Mouse (Mus musculus): ENCODE results near the gene Mprip.
A peak's percentile ranks its signal among the peaks of the same experiment; 100 is the strongest.

Gene Mprip

GRCm38 (mm10) chr11:59804409-59805110 lies 143.5 kb downstream of the Mprip start:
- no peak for DNase-seq (ENCODE audit: low spot score in 2 of 2)

GRCm38 (mm10) chr11:59805256-59805655 lies 144.2 kb downstream of the Mprip start:
- no peak for DNase-seq (ENCODE audit: low spot score in 2 of 2)

DNA sequence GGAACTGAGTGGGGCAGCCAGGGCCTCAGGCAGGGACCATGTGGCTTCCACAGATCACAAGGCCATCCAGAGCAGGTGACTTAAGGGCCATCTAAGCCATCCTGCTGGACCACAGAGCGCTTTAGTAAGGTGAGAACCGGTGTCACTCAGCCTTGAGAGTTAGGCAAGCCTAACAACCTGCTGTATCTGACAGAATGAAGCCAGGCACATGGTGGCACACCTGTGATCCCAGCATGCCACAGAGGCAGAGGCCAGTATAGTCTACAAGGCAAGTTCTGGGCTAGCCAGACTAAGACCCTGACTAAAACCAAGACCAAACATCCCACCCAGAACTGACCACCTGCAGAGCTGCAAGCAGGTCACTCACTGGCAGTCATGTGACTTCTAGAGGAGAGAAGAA lies 144.6 kb downstream of the Mprip start:
- no peak for DNase-seq (ENCODE audit: low spot score in 2 of 2)

- no peak for DNase-seq (ENCODE audit: low spot score in 2 of 2)
Observed at GRCm38 (mm10) chr11:59808170-59808960, 147.3 kb downstream of the Mprip start.

DNA sequence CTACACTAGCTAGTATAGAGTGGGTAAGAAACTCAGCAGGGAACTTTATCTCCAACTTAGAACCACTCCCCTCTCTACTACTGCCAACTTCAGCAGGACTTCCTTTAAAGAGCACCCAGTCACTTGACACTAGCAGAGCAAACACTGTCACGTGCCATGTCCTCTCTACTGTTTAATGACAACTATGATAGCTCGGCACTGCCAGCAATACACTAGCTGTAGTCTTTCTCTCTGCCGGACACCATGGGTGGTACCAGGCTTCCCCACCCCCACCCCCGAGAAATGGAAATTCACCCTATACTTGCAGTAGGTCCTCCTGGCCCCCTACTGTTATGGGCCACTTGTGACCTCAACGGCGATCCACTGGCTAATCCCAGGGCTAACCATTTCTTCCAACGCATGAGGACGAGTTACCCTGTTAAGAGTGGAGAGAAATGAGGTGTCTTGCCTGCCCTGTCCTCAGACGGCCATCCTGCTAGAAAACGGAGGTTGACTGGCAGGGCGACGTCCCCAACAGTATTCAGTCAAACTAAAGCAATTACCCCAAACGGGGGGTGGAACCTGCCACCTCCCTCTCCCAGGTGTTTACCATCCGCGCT lies 148.1 kb downstream of the Mprip start:
- DNase-seq (ENCODE audit: low spot score in 2 of 2): no peak

DNA sequence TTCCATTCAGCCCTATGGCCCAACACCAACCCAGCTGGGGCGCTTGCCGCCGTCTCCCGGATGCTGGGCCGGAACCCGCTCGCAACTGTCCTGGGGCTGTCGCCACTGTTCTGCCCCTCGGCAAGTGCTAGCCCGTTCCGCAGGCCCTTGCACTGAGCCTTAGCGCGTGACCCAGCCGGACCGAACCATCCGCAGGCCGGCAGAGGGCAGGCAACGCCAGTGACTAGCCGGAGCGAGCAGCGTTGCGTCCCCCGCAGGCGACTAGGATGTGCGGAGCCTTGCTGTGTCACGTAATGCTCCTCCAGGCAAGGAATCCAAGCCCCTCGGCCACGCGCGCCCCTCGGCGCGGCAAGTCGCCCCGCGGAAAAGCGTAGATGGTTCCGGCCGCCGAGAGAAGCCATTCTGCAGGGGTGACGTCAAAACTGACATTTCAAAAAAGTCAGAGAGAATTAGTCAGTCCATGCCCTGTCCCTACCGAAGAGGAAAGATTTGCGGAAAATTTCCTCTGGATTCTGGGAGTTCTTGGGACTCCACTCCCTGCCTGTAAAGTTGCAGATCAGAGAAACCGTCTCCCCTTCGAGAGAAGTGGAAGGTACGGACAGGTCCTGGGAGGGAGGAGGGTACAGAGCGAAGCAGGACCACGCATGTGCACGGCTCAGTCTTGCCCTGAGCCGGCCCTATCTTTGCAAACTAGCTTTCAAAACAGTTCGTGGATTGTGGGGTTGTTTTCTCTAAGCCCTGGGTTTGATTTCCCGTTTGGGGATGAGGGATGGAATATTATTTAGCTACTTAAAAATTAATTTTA lies 148.8 kb downstream of the Mprip start, which contains the start of gene Flcn:
TSS of gene Flcn (minus strand) at position 347 of the 805 bp plus-strand sequence.
- DNase-seq (ENCODE audit: low spot score in 2 of 2): peak; percentile 64 to 72

- DNase-seq (ENCODE audit: low spot score in 2 of 2): no peak
Observed at GRCm38 (mm10) chr11:59810480-59811158, 149.5 kb downstream of the Mprip start.

DNA sequence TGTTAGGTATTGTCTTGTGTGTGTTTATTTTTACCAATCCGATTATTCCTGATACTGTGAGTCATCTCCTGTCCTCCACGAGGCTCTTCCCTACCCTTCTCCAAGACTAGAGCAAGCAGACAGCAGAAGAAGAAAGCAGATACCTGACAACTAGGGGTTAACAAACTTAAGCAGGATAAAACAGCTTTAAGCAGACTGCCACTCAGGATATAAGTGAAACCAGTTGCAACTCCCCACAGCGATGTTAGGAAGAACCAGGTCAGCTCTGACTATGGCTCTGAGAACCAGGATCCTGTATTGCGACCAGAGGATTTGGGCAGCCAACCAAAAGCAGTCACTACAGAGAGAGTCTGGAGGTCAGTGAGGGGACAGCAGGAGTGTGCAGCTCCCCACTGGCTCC lies 150.1 kb downstream of the Mprip start:
- DNase-seq (ENCODE audit: low spot score in 2 of 2): no peak

GRCm38 (mm10) chr11:59813276-59813675 lies 152.2 kb downstream of the Mprip start:
- no peak for DNase-seq (ENCODE audit: low spot score in 2 of 2)

GRCm38 (mm10) chr11:59814311-59814710 lies 153.2 kb downstream of the Mprip start:
- no peak for DNase-seq (ENCODE audit: low spot score in 2 of 2)

- no peak for DNase-seq (ENCODE audit: low spot score in 2 of 2)
Observed at GRCm38 (mm10) chr11:59814936-59815335, 153.8 kb downstream of the Mprip start.

- no peak for DNase-seq (ENCODE audit: low spot score in 2 of 2)
Observed at GRCm38 (mm10) chr11:59815482-59816065, 154.5 kb downstream of the Mprip start.

- DNase-seq (ENCODE audit: low spot score in 2 of 2): no peak
Observed at GRCm38 (mm10) chr11:59817916-59818315, 156.8 kb downstream of the Mprip start.

DNA sequence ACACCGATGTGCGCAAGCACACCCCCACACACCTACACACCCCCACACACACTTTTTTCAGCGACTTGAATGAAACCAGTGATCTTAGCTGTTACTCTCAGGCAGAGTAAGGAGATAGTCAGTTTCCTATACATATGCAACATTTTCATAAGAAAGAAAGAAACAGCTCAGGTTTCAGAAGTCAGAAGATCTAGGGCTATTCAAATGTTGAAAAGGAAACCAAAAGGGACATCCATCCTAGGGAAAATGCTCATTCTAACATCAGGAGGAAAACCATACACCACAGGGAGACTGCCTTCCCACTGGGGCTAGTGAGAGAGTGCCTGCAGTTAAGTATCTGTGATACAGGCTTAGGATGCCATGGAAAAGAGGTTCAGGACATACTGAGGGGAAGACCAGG lies 160.5 kb downstream of the Mprip start:
- DNase-seq (ENCODE audit: low spot score in 2 of 2): no peak
